Mouse (Mus musculus) small intestine, adult 2 months (tissue): ENCODE measurements at regions not wholly inside any gene's neighbourhood (a gene's known extent, or its start where the extent isn't known, plus 50 kb on each side); places are given as distances from the start of the nearest gene placed in this dataset.

Source experiments
- CTCF ChIP-seq: fragments of 200-500 bp; IDR thresholded peaks from 2 replicates; pipeline ENCODE4 v1.5.1; 2012; ENCODE audit warnings: low read depth, mild to moderate bottlenecking, control low read depth, inconsistent platforms, low read length, moderate library complexity, mixed read lengths; ENCODE audit not compliant: insufficient replicate concordance, insufficient read length; ENCODE audit errors: extremely low read depth
- POLR2A ChIP-seq: fragments of 200-500 bp; IDR thresholded peaks from 2 replicates; pipeline ENCODE4 v1.6.1; 2012; ENCODE audit warnings: low read depth, mild to moderate bottlenecking, control low read depth, inconsistent platforms, low read length, moderate library complexity

- TF ChIP-seq POLR2A (no peak), CTCF (no peak)
Measured at GRCm38 (mm10) chr12:113426636-113427035, 62.7 kb upstream of the Adam6b start.
